Comparison of ENCODE assay signal across 15 mouse cellular contexts in the genomic region with DNA sequence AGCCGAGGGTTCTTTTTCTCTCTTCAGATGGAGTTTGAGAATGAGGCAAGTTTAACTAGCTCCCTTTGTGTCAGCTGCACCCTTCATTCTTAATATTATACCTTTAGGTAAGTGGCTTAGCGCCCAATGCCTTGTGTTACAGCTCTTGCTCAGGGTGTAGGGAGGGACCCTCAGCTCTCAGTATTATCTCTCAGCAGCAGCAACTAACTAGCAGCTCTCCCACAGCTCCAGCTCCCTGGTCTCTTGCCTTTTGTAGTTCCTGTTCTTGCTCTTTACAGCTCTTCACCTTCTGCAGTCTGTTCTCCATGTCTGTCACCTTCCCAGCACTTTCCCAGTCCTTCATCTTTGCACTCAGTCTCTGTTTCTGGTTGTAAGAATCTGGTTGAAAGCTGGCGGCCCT. TPM values are rescaled to one million over a fixed set of nuclear protein-coding genes. Genes with fewer than 3 reads are reported as not detected.
DNase-seq lines count a peak whose midpoint lies in the region; ATAC-seq and TF ChIP-seq lines count a peak whose summit lies in the region.
"Had no signal": no experiment of that assay in that cellular context is flagged by ENCODE, and none has a peak within 500 bp of the region (broad histone marks: within the 10 kb centered on the region; RNA-seq: fewer than 3 reads in every experiment).

No protein-coding gene starts in this region.

- H3K9me3 ChIP-seq in heart, embryonic 11.5 days (replicated peaks; ENCODE audit: control insufficient read depth, low read length): no peaks in the 10 kb centered on the region
- no peaks in the 10 kb centered on the region for H3K9me3 ChIP-seq in midbrain, embryonic 16.5 days (replicated peaks; ENCODE audit: control insufficient read depth, low read length, poor library complexity, severe bottlenecking)
- H3K9me3 ChIP-seq in midbrain, embryonic 15.5 days: no peaks in the 10 kb centered on the region
- no peaks in the 10 kb centered on the region for H3K9me3 ChIP-seq in liver, embryonic 13.5 days (replicated peaks)
- H3K9me3 ChIP-seq in stomach, postnatal 0 days (ENCODE audit: control insufficient read depth, low read length): no peaks in the 10 kb centered on the region

- H3K4me2 ChIP-seq in heart, embryonic 11.5 days: 0 out of 2 replicates have a peak overlapping the region, but pooled peaks have one; percentile 9
- no peak overlapping the region for H3K4me2 ChIP-seq in midbrain, embryonic 16.5 days (ENCODE audit: low read length)
- no peak overlapping the region for H3K4me2 ChIP-seq in midbrain, embryonic 15.5 days
- H3K4me2 ChIP-seq in liver, embryonic 13.5 days: peak overlapping the region; percentile 87
- peak overlapping the region; percentile 42; the same call in 1 of the 2 replicates for H3K4me2 ChIP-seq in stomach, postnatal 0 days (replicated peaks; ENCODE audit: low read depth)

- no peak overlapping the region; the same call in 1 of the 2 replicates for H3K27ac ChIP-seq in heart, embryonic 11.5 days (ENCODE audit: low read depth, low read length)
- H3K27ac ChIP-seq in heart, adult 2 months: no peak overlapping the region; the same call in 1 of the 2 replicates
- peak overlapping the region; percentile 22; the same call in 1 of the 2 replicates for H3K27ac ChIP-seq in midbrain, embryonic 16.5 days (ENCODE audit: low read length)
- H3K27ac ChIP-seq in midbrain, embryonic 15.5 days: no peak overlapping the region
- H3K27ac ChIP-seq in liver, embryonic 13.5 days: peak overlapping the region; percentile 94
- H3K27ac ChIP-seq in stomach, postnatal 0 days (replicated peaks): peak overlapping the region; percentile 99
- H3K27ac ChIP-seq: left cerebral cortex, adult 2 months had no signal

- no peak for TF ChIP-seq CTCF in heart, adult 2 months (IDR thresholded peaks at IDR 0.05)
- no peak for TF ChIP-seq CTCF in stomach, postnatal 0 days (IDR thresholded peaks at IDR 0.05; ENCODE audit: low read depth)

- no peak for TF ChIP-seq POLR2A in heart, adult 2 months (IDR thresholded peaks at IDR 0.05; ENCODE audit: insufficient read depth, low read depth, low read length)

- 53% methylated on average over 3 of the region's 3 CpGs for WGBS in heart, embryonic 11.5 days (ENCODE audit: insufficient replicate concordance)
- 84% methylated on average over 3 of the region's 3 CpGs for WGBS in heart, adult 2 months
- WGBS in midbrain, embryonic 16.5 days: 83% methylated on average over 3 of the region's 3 CpGs
- WGBS in midbrain, embryonic 15.5 days: 69% methylated on average over 3 of the region's 3 CpGs
- 33% methylated on average over 3 of the region's 3 CpGs for WGBS in liver, embryonic 13.5 days (ENCODE audit: insufficient replicate concordance)
- 61% methylated on average over 3 of the region's 3 CpGs for WGBS in stomach, postnatal 0 days

- no peak for TF ChIP-seq EP300 in heart, adult 2 months (IDR thresholded peaks at IDR 0.05; ENCODE audit: insufficient read depth, low read depth, low read length)
- no peak for TF ChIP-seq EP300 in stomach, postnatal 0 days (optimal IDR thresholded peaks at IDR 0.05)

- intact Hi-C loops in heart, adult 2 months (cut with DNase I): no loop called here

- no peak overlapping the region for H3K4me3 ChIP-seq in heart, embryonic 11.5 days (ENCODE audit: low read depth, low read length)
- no peak overlapping the region for H3K4me3 ChIP-seq in heart, adult 2 months
- H3K4me3 ChIP-seq in midbrain, embryonic 16.5 days (ENCODE audit: low read depth, low read length): no peak overlapping the region
- H3K4me3 ChIP-seq in midbrain, embryonic 15.5 days: no peak overlapping the region
- H3K4me3 ChIP-seq in liver, embryonic 13.5 days (replicated peaks): peak overlapping the region; percentile 28
- H3K4me3 ChIP-seq in stomach, postnatal 0 days (ENCODE audit: low read depth, low read length): no peak overlapping the region
- H3K4me3 ChIP-seq: left cerebral cortex, adult 2 months had no signal

- no peaks in the 10 kb centered on the region for H3K27me3 ChIP-seq in heart, embryonic 11.5 days (ENCODE audit: control insufficient read depth, insufficient read depth, low read length)
- no peaks in the 10 kb centered on the region for H3K27me3 ChIP-seq in heart, adult 2 months (ENCODE audit: control insufficient read depth, insufficient read depth, low read length)
- H3K27me3 ChIP-seq in midbrain, embryonic 16.5 days (ENCODE audit: control insufficient read depth, insufficient read depth, low read depth, low read length): no peaks in the 10 kb centered on the region
- no peaks in the 10 kb centered on the region for H3K27me3 ChIP-seq in midbrain, embryonic 15.5 days (replicated peaks)
- no peaks in the 10 kb centered on the region for H3K27me3 ChIP-seq in liver, embryonic 13.5 days
- H3K27me3 ChIP-seq in stomach, postnatal 0 days (ENCODE audit: control insufficient read depth, insufficient read depth, low read length): no peaks in the 10 kb centered on the region

- H3K79me2 ChIP-seq in heart, adult 2 months (replicated peaks; ENCODE audit: control insufficient read depth, insufficient read depth, low read length): peaks cover 7% of the 10 kb centered on the region

- peak overlapping the region; percentile 50; the same call in 1 of the 2 replicates for H3K9ac ChIP-seq in heart, embryonic 11.5 days (ENCODE audit: low read depth, low read length)
- no peak overlapping the region for H3K9ac ChIP-seq in heart, adult 2 months (ENCODE audit: low read depth, low read length)
- H3K9ac ChIP-seq in midbrain, embryonic 16.5 days (ENCODE audit: low read depth, low read length): no peak overlapping the region
- H3K9ac ChIP-seq in midbrain, embryonic 15.5 days: no peak overlapping the region
- H3K9ac ChIP-seq in liver, embryonic 13.5 days: peak overlapping the region; percentile 87
- peak overlapping the region; percentile 38; the same call in 1 of the 2 replicates for H3K9ac ChIP-seq in stomach, postnatal 0 days (ENCODE audit: low read length)

- no peak for ATAC-seq in heart, embryonic 11.5 days (replicated peaks; ENCODE audit: insufficient number of reproducible peaks, low FRiP score, low TSS enrichment)
- no peak for ATAC-seq in midbrain, embryonic 16.5 days
- ATAC-seq in midbrain, embryonic 15.5 days (replicated peaks): no peak
- ATAC-seq in liver, embryonic 13.5 days (ENCODE audit: low read depth): peak; percentile 60
- ATAC-seq in stomach, postnatal 0 days (ENCODE audit: low FRiP score, low TSS enrichment): no peak

- DNase-seq in heart, adult 2 months: no peak
- DNase-seq in liver, embryonic 13.5 days: peak; percentile 51
- DNase-seq in stomach, postnatal 0 days (ENCODE audit: low spot score): no peak
- no peak for DNase-seq in layer of hippocampus, postnatal 25 days (ENCODE audit: extremely low spot score in 1 of 2, low spot score in 1 of 2)
- no peak for DNase-seq in right cerebral cortex, adult 18-20 months
- DNase-seq: gastrocnemius, postnatal 36 days; lung, postnatal 10 days; thymus, postnatal 14 days had no signal

- H3K36me3 ChIP-seq in heart, embryonic 11.5 days (ENCODE audit: control insufficient read depth, insufficient read depth, low read length): no peaks in the 10 kb centered on the region
- peaks cover 6% of the 10 kb centered on the region; the same call in 1 of the 2 replicates for H3K36me3 ChIP-seq in heart, adult 2 months (ENCODE audit: control insufficient read depth, insufficient read depth, low read length)
- H3K36me3 ChIP-seq in midbrain, embryonic 16.5 days (ENCODE audit: control insufficient read depth, insufficient read depth, low read length): no peaks in the 10 kb centered on the region
- H3K36me3 ChIP-seq in midbrain, embryonic 15.5 days (replicated peaks): no peaks in the 10 kb centered on the region
- H3K36me3 ChIP-seq in liver, embryonic 13.5 days: no peaks in the 10 kb centered on the region
- no peaks in the 10 kb centered on the region for H3K36me3 ChIP-seq in stomach, postnatal 0 days (ENCODE audit: control insufficient read depth, insufficient read depth, low read length)

- H3K4me1 ChIP-seq in heart, embryonic 11.5 days (ENCODE audit: control insufficient read depth, insufficient read depth, low read length): peaks cover 34% of the 10 kb centered on the region
- peaks cover 16% of the 10 kb centered on the region for H3K4me1 ChIP-seq in heart, adult 2 months (ENCODE audit: control insufficient read depth, insufficient read depth, low read length)
- peaks cover 50% of the 10 kb centered on the region for H3K4me1 ChIP-seq in midbrain, embryonic 16.5 days (ENCODE audit: control insufficient read depth, insufficient read depth, low read length)
- peaks cover 53% of the 10 kb centered on the region for H3K4me1 ChIP-seq in midbrain, embryonic 15.5 days
- peaks cover 79% of the 10 kb centered on the region for H3K4me1 ChIP-seq in liver, embryonic 13.5 days (replicated peaks)
- peaks cover 4% of the 10 kb centered on the region; the same call in 1 of the 2 replicates for H3K4me1 ChIP-seq in stomach, postnatal 0 days (replicated peaks; ENCODE audit: control insufficient read depth, insufficient read depth)

RNA-seq across cellular contexts. Expression of a gene that starts 3.1 kb away (rescaled TPM):
- polyA plus RNA-seq in heart, embryonic 11.5 days (2014; fragmentation: Nextera tagmentation; extraction: Ambion mirVana): 21.9 and 22.5 TPM in 2 replicates
- total RNA-seq in heart, adult 2 months (2021): 10 to 100 TPM; 18.6 to 20.7 TPM
- polyA plus RNA-seq in heart, adult 2 months (2012; rRNA removed): 23.7 and 24.6 TPM in 2 replicates
- 28.6 and 31.2 TPM in 2 replicates for polyA plus RNA-seq in midbrain, embryonic 16.5 days (2015; fragmentation: Nextera tagmentation; extraction: Ambion mirVana)
- polyA plus RNA-seq in midbrain, embryonic 15.5 days (2015; fragmentation: Nextera tagmentation; extraction: Ambion mirVana): 31.8 TPM in 2 replicates
- 10.4 and 12.1 TPM in 2 replicates for polyA plus RNA-seq in liver, embryonic 13.5 days (2015; fragmentation: Nextera tagmentation; extraction: Ambion mirVana)
- 48.6 and 57.3 TPM in 2 replicates for polyA plus RNA-seq in stomach, postnatal 0 days (2015; fragmentation: Nextera tagmentation; extraction: Ambion mirVana)
- 10 to 100 TPM; 24.8 to 28.0 TPM for total RNA-seq in layer of hippocampus, postnatal 25 days (2021)

RNA-seq across cellular contexts. Expression of a gene that starts 13.8 kb away (rescaled TPM):
- not detected in 2 replicates for polyA plus RNA-seq in heart, embryonic 11.5 days (2014; fragmentation: Nextera tagmentation; extraction: Ambion mirVana)
- total RNA-seq in heart, adult 2 months (2021): not detected
- not detected in 2 replicates for polyA plus RNA-seq in heart, adult 2 months (2012; rRNA removed)
- polyA plus RNA-seq in midbrain, embryonic 16.5 days (2015; fragmentation: Nextera tagmentation; extraction: Ambion mirVana): not detected in 2 replicates
- not detected in 2 replicates for polyA plus RNA-seq in midbrain, embryonic 15.5 days (2015; fragmentation: Nextera tagmentation; extraction: Ambion mirVana)
- polyA plus RNA-seq in liver, embryonic 13.5 days (2015; fragmentation: Nextera tagmentation; extraction: Ambion mirVana): not detected in 2 replicates
- polyA plus RNA-seq in stomach, postnatal 0 days (2015; fragmentation: Nextera tagmentation; extraction: Ambion mirVana): 22,358 and 23,362 TPM in 2 replicates
- not detected for total RNA-seq in layer of hippocampus, postnatal 25 days (2021)
- total RNA-seq: gastrocnemius, postnatal 36 days; left cerebral cortex, adult 2 months had no signal
- polyA plus RNA-seq: forebrain, embryonic 11.5 days; hindbrain, embryonic 11.5 days; spleen, adult 2 months had no signal

RNA-seq across cellular contexts. Expression of a gene that starts 47.1 kb away (rescaled TPM):
- 0.39 and 0.72 TPM in 2 replicates for polyA plus RNA-seq in heart, embryonic 11.5 days (2014; fragmentation: Nextera tagmentation; extraction: Ambion mirVana)
- total RNA-seq in heart, adult 2 months (2021): under 1 TPM; 0.11 to 0.26 TPM
- 0.35 and 0.80 TPM in 2 replicates for polyA plus RNA-seq in heart, adult 2 months (2012; rRNA removed)
- polyA plus RNA-seq in midbrain, embryonic 16.5 days (2015; fragmentation: Nextera tagmentation; extraction: Ambion mirVana): 0.48 and 0.78 TPM in 2 replicates
- 0.52 and 0.86 TPM in 2 replicates for polyA plus RNA-seq in midbrain, embryonic 15.5 days (2015; fragmentation: Nextera tagmentation; extraction: Ambion mirVana)
- polyA plus RNA-seq in liver, embryonic 13.5 days (2015; fragmentation: Nextera tagmentation; extraction: Ambion mirVana): 0.08 TPM in 1 of 2 replicates, not detected in the other
- polyA plus RNA-seq in stomach, postnatal 0 days (2015; fragmentation: Nextera tagmentation; extraction: Ambion mirVana): 1.6 and 1.8 TPM in 2 replicates
- total RNA-seq in layer of hippocampus, postnatal 25 days (2021): under 1 TPM in 1 of 2 experiments, not detected in 1; 0.16 TPM
- polyA plus RNA-seq: hindbrain, embryonic 11.5 days had no signal

RNA-seq across cellular contexts. Expression of a gene that starts 57.6 kb away (rescaled TPM):
- 0.46 and 0.55 TPM in 2 replicates for polyA plus RNA-seq in heart, embryonic 11.5 days (2014; fragmentation: Nextera tagmentation; extraction: Ambion mirVana)
- not detected for total RNA-seq in heart, adult 2 months (2021)
- not detected in 2 replicates for polyA plus RNA-seq in heart, adult 2 months (2012; rRNA removed)
- 1.1 and 2.0 TPM in 2 replicates for polyA plus RNA-seq in midbrain, embryonic 16.5 days (2015; fragmentation: Nextera tagmentation; extraction: Ambion mirVana)
- 1.0 and 1.6 TPM in 2 replicates for polyA plus RNA-seq in midbrain, embryonic 15.5 days (2015; fragmentation: Nextera tagmentation; extraction: Ambion mirVana)
- 5.3 and 5.8 TPM in 2 replicates for polyA plus RNA-seq in liver, embryonic 13.5 days (2015; fragmentation: Nextera tagmentation; extraction: Ambion mirVana)
- polyA plus RNA-seq in stomach, postnatal 0 days (2015; fragmentation: Nextera tagmentation; extraction: Ambion mirVana): 0.51 and 0.61 TPM in 2 replicates
- total RNA-seq in layer of hippocampus, postnatal 25 days (2021): under 1 TPM; 0.14 to 0.22 TPM
- total RNA-seq: gastrocnemius, postnatal 36 days had no signal

Comparison
In these comparisons a context has a peak if more than half of its experiments do, and no peak if none do; other contexts are left out.
1. H3K27ac ChIP-seq: peak in midbrain, embryonic 16.5 days (single experiment), liver, embryonic 13.5 days (single experiment) and stomach, postnatal 0 days (single experiment); none in heart, embryonic 11.5 days (single experiment), heart, adult 2 months (single experiment) and midbrain, embryonic 15.5 days (single experiment).
2. H3K9ac ChIP-seq: peak in heart, embryonic 11.5 days (single experiment), liver, embryonic 13.5 days (single experiment) and stomach, postnatal 0 days (single experiment); none in heart, adult 2 months (single experiment), midbrain, embryonic 16.5 days (single experiment) and midbrain, embryonic 15.5 days (single experiment).
3. H3K4me2 ChIP-seq: peak in heart, embryonic 11.5 days (single experiment), liver, embryonic 13.5 days (single experiment) and stomach, postnatal 0 days (single experiment); none in midbrain, embryonic 16.5 days (single experiment) and midbrain, embryonic 15.5 days (single experiment).
4. RNA of a gene that starts 13.8 kb away (polyA plus RNA-seq): 22,358 to 23,362 TPM in stomach, postnatal 0 days; not detected in liver, embryonic 13.5 days, not detected in heart, embryonic 11.5 days, not detected in heart, adult 2 months, not detected in midbrain, embryonic 16.5 days and not detected in midbrain, embryonic 15.5 days; every median in the first group is over 1,000 times any median in the second.